Mouse (Mus musculus) CD4-positive, CD25-positive, alpha-beta regulatory T cell, adult 2 months (primary cell): ENCODE results near the gene Arv1.
A peak's percentile ranks its signal among the peaks of the same experiment; 100 is the strongest.

Source experiments
- DNase-seq: peaks from one replicate; pipeline ENCODE4 v3.0.0-alpha.2; 2012; ENCODE audit warnings: low read depth, low spot score

The Arv1 gene

GRCm38 (mm10) chr8:124721862-124722515 lies at the start of gene Arv1, which contains the start of gene Ttc13:
Gene Arv1 (plus strand): TSS chr8:124722139.
Gene Ttc13 (minus strand): TSS chr8:124721983.
- DNase-seq = peak; percentile 98

- no peak for DNase-seq
Measured at GRCm38 (mm10) chr8:124672345-124672744, 49.6 kb upstream of the Arv1 start.

GRCm38 (mm10) chr8:124676661-124677060 lies 45.3 kb upstream of the Arv1 start:
- DNase-seq = no peak

- no peak for DNase-seq
Measured at GRCm38 (mm10) chr8:124677078-124677477, 44.9 kb upstream of the Arv1 start.

GRCm38 (mm10) chr8:124677486-124677885 lies 44.5 kb upstream of the Arv1 start:
- peak; percentile 73 for DNase-seq

- DNase-seq = no peak
Measured at GRCm38 (mm10) chr8:124678246-124678645, 43.7 kb upstream of the Arv1 start.

- DNase-seq = peak; percentile 13
Measured at GRCm38 (mm10) chr8:124681077-124681791, 40.7 kb upstream of the Arv1 start.

- peak; percentile 27 for DNase-seq
Measured at GRCm38 (mm10) chr8:124681792-124682157, 40.2 kb upstream of the Arv1 start.

- DNase-seq = no peak
Measured at GRCm38 (mm10) chr8:124682218-124682617, 39.7 kb upstream of the Arv1 start.

- no peak for DNase-seq
Measured at GRCm38 (mm10) chr8:124688899-124689298, 33.0 kb upstream of the Arv1 start.

- no peak for DNase-seq
Measured at GRCm38 (mm10) chr8:124691706-124692105, 30.2 kb upstream of the Arv1 start.

GRCm38 (mm10) chr8:124695424-124696100 lies 26.4 kb upstream of the Arv1 start:
- DNase-seq = no peak

GRCm38 (mm10) chr8:124700271-124700670 lies 21.7 kb upstream of the Arv1 start:
- DNase-seq = peak; percentile 46

- peak; percentile 83 for DNase-seq
Measured at GRCm38 (mm10) chr8:124701023-124701422, 20.9 kb upstream of the Arv1 start.

GRCm38 (mm10) chr8:124702183-124702582 lies 19.8 kb upstream of the Arv1 start:
- DNase-seq = no peak

GRCm38 (mm10) chr8:124703526-124703925 lies 18.4 kb upstream of the Arv1 start:
- peak; percentile 59 for DNase-seq

- DNase-seq = no peak
Measured at GRCm38 (mm10) chr8:124704376-124704775, 17.6 kb upstream of the Arv1 start.

GRCm38 (mm10) chr8:124705823-124706222 lies 16.1 kb upstream of the Arv1 start:
- DNase-seq = no peak

- no peak for DNase-seq
Measured at GRCm38 (mm10) chr8:124713207-124713606, 8.7 kb upstream of the Arv1 start.

- DNase-seq = no peak
Measured at GRCm38 (mm10) chr8:124715736-124716135, 6.2 kb upstream of the Arv1 start.

- peak; percentile 45 for DNase-seq
Measured at GRCm38 (mm10) chr8:124720133-124720532, 1.8 kb upstream of the Arv1 start.
